Mouse (Mus musculus): Measurements from ENCODE around the gene Vav3.
"Not testable (repeated sequence)": the region's sequence is repeated elsewhere in the genome, so short reads cannot be mapped to it uniquely, and the experiment has no call there.

The Vav3 gene

GRCm38 (mm10) chr3:109440001-109440400, 99.5 kb downstream of the Vav3 start:
- DNase-seq (ENCODE audit: low spot score in 2 of 2), result no peak

- no peak for DNase-seq (ENCODE audit: low spot score in 2 of 2)
Observed at GRCm38 (mm10) chr3:109444077-109444476, 103.6 kb downstream of the Vav3 start.

DNA sequence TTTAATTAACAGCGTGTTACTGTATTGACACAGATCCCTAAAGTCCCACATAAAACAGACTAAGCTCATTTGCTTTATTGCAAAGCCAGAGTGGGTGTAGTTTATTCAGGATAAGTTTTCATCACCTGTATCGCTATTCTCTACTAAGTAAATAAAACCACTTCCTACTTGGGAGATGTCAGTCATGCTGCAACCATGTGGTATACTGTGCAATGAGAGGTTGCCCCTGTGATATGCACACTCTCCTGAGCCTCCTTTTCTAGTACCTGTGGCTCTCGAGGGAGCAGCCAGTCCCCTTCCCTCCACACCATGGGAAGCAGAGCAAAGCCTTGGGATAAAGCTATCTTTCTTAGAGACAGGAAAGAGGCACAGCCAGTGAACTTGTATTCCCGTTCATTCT, 106.5 kb downstream of the Vav3 start:
- DNase-seq (ENCODE audit: low spot score in 2 of 2), result no peak

GRCm38 (mm10) chr3:109448249-109448648, 107.8 kb downstream of the Vav3 start:
- DNase-seq (ENCODE audit: low spot score in 2 of 2), result not testable (repeated sequence)

DNA sequence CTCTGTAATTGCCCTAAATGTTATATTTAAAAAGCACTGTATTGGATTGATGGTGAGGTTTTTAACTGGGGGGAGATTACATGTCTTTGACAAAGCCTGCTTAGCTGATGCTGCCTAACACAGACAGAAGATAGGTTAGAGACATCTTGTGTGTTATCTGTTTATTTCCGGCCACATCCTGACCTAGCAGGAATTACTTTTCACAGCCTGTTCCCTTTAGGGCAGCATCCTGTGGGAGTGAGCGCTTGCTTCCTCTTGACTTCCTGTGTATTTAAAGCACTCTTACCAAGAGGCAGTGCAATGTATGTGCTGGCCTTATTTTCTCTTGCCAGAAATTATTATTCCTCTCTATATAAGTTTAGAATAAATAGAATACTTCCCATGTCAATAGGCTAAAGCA, 111.5 kb downstream of the Vav3 start:
- DNase-seq (ENCODE audit: low spot score in 2 of 2), result no peak

DNA sequence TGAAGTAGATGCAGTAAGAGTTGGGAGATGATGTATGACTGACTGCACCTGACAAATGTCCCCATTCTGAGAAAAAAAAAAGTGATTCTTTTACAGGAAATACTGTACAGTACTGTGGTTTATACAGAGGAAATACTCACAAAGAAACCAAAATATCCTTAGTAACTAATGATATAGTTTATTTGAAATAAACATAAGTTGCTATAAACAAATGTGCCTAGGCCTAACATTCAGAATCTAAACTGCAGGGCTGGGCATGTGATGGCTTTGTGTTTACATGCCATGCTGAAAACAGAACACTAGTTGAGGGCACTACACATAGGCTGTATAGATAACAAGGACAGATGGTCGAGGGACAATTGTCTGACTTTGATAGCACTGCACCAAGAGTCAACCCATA, 114.2 kb downstream of the Vav3 start:
- no peak for DNase-seq (ENCODE audit: low spot score in 2 of 2)

DNA sequence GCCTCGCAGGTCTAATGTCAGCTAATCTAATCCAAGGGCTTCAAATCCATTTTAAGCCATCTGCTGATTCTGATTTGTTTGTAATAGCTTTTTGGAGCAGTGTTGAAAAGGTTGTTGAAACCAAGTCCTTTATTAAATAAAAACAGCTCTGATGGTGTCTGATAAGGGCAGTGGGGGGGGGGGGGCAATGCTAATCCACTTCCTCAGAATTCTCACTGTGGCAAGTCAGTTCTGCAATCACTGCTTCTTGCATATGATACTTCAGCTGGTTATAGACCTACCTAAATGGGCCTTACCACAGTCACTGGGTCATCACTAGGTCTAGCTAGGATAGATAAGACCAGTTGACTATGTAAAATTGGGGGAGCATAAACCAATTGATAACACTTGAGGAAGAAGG, 115.9 kb downstream of the Vav3 start:
- no peak for DNase-seq (ENCODE audit: low spot score in 2 of 2)

DNA sequence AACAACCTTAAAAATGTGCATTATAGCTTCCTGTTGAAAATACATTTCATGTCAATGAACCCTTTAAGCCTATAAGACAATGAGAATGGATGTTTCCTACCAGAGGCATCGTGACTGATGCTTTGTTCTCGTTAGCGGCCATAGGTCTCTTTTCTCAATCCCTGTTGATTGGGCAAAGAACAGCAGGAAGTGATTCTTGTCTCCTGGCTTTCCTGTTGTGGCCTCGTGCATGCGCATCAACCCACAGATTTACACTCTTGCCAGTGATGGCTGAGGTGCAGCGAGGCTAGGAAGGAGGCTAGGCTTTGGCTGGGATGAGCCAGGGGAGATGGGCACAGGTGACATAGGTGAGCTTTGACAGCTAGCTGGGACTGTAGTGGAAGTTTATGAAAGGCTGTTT, 123.2 kb downstream of the Vav3 start:
- DNase-seq (ENCODE audit: low spot score in 2 of 2), result no peak

- no peak for DNase-seq (ENCODE audit: low spot score in 2 of 2)
Observed at GRCm38 (mm10) chr3:109464600-109464999, 124.1 kb downstream of the Vav3 start.

DNA sequence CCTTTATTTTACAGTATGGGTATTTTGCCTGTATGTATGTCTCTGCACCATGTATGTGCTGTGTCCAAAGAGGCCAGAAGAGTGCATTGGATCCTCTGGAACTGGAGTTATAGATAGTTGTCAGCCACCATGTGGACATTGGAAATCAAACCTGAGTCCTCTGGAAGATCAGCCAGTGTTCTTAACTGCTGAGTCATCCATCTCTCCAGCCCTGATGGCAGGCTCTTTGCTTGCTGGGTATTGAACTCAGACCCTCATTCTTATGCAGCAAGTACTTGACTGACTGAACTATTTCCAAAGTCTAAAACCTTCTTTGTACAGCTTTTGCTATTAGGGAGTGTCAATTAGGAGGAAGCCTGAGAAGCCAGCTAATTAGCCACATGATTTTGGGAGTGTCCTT, 126.1 kb downstream of the Vav3 start:
- DNase-seq (ENCODE audit: low spot score in 2 of 2), result no peak

DNA sequence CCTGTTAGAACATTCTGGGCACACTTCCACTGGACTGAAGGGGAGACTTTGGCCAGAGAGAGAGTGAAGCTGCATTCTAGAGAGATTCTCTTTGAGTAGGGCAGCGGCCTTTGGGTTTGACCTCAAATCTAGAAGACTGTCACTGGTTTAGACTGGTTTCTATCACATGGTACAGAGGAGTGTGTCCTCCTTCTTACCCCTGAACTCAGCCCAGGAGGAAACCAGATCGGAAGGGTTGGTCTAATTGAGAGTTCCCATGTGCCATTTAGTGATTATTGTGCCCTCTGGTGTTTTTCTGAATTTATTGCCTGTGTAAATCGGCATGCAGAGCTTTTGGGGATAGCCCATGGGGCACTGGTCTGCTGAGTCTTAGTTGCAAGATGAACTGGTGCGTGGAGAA, 126.8 kb downstream of the Vav3 start:
- no peak for DNase-seq (ENCODE audit: low spot score in 2 of 2)

DNA sequence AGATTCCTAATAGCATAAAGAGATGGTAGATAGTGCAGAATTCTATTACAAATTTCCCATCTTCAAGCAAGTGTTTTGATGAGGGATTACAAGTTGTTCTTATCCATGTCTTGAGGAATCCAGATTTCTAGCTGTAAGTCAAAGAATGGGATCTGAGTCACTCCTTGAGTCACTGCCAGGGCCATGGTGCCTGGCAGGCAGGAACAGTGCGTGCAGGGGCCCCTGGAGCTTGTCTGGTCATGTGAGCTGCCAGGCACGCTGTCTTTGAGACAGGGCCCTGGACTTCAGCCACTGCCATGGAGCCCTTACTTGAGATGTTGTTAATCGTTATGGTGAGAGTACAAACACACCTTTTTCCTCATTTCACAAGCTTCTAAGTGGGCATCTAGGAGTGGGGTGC, 129.0 kb downstream of the Vav3 start:
- DNase-seq (ENCODE audit: low spot score in 2 of 2), result no peak

GRCm38 (mm10) chr3:109470651-109471255, 130.3 kb downstream of the Vav3 start:
- DNase-seq (ENCODE audit: low spot score in 2 of 2), result no peak

DNA sequence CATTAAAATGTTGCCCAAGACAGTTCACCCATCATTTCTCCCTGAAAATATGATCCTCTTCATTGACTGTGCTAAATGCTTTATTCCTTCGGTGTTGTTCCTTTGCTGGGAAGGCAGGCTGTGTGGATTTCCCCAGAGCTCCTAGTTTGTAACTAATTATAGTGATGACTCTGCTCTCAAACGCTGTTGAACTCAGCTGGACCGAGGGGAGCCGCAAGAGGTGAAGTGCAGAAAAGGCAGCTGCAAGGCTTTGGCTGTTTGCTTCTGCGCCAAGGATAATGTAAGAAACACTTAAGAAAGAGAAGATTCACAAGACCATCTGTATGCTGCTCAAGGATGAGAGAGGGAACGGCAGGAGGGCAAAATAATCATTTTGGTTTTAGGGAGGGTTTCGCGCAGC, 136.1 kb downstream of the Vav3 start:
- DNase-seq (ENCODE audit: low spot score in 2 of 2), result no peak

DNA sequence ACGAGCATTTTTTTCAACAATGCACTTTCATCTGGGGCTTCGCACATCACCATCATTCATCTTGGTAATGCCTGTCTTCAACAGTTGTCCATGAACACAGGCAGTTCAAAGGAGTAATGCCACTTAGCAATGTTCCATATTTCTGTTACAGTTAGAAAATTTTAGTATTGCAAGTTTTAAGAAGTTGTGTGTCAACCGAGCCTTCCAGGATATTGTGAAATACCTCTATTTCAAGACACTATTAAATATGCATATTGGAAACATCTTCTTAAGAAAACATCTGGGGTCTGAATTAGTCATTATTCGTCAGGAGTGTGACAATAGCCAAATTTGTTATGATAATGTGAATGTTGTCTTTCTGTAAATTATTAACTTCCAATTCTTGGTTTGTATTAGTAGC, 137.8 kb downstream of the Vav3 start:
- DNase-seq (ENCODE audit: low spot score in 2 of 2), result no peak

DNA sequence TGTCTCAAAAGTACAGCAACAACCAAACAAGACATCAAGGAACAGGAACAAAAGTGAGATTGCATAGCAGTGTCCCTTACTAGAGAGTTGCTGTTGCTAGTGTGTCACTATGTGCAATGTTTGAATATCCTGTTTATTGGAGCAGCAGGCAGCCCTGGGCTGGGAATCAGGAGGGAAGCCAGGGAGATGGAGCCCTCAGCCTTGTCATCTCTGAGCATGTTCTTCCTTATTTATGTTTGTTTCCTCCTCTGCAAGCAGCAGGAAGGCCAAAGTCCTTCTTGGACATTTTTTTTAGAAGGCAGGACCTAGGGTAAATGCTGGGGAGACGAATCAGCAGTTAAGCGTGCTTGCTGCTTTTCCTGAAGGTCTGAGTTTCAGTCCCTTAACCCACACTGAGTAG, 140.2 kb downstream of the Vav3 start:
- DNase-seq (ENCODE audit: low spot score in 2 of 2), result no peak

GRCm38 (mm10) chr3:109486786-109487185, 146.3 kb downstream of the Vav3 start:
- DNase-seq (ENCODE audit: low spot score in 2 of 2), result no peak

DNA sequence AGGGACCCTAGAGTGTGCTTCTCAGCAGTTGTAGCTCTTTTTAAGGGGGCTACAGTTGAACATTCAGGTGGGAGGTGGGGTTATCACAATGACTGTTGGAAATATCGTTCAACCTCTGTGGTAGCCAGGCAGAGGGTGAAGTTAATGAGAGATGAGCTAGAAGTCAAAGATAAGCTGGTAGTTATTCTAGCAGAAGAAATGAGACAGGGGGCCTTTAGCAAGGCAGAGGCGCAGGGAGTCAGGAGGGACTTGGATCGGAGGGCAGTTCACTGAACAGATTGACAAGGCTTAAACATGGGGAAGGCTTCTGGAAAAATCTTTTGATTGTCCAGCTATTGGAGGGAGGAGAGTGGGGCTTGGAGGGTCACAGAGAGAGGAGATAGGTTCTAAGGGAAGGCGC, 147.4 kb downstream of the Vav3 start:
- no peak for DNase-seq (ENCODE audit: low spot score in 2 of 2)

DNA sequence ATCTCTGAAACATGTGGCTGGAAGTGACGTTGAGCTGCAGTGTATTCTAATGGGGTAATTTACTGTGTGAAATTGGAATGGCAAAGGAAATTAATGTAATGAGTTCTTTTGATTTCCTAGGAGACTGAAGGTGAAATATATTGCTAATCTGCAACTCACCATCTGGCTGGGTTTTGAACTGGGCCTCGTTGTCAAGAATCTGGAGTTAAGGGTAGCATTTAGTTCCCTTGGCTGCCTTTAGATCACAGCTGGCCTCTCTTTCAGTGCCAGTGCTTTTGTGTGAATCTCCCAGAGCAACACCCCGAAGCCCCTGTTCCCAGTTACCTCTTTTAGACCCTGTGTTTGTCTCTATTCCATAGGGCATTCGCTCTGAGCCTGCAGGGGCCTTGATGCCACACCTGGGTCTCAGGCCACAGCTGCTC, 148.3 kb downstream of the Vav3 start:
- no peak for DNase-seq (ENCODE audit: low spot score in 2 of 2)

DNA sequence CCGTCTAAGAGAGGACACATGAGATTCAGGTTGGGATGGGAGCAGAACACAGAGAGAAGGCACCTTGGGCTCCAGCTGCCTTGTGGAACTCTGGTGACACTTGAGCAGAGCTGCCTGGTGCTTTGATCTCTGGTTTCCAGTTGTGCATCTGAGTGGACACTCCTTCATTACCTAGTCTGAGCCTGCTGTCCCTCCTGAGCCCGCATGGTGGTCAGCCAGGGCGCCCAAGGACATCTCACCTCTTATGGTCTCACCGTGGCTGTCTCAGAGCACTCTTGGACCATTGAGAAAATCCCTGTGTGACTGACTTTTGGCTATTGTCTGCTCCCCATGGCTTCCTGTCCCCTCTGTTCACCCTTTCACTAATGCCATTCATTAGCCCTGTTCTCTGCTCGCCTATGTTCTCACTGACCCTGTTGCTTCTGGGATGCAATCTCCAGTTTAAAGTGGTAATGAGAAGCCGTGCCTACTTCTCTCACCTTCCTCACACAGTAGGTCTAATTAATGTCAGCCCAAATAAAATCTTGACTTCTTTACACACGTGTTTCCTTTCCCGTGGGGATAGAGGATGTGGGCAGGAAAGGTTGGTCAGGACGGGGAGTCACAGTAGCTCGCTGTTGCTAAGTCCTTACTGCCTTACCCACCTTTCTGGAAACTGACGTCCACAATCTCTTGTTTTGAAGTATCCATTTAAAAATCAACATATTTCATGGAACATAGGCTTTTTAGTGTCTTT, 150.3 kb downstream of the Vav3 start:
- DNase-seq (ENCODE audit: low spot score in 2 of 2), result no peak

DNA sequence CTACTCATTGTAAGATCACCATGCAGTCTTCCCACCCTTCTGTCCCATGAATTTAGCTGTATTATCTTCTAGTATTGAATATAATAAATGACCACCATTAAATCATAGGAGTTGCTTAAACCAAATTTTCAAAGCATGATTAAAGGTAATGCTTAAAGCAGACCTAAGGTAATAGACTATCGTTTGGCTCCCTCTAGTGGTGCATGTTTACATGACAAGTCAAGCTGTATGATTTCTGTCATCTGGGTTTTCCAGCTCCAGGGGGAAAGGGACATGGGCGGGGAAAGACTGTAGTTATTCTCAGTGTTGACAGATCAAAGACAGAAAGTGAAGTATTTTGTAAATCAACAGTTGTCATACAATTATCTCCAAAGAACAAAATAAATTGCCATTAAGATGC, 151.1 kb downstream of the Vav3 start:
- DNase-seq (ENCODE audit: low spot score in 2 of 2), result peak; percentile 40 to 74

DNA sequence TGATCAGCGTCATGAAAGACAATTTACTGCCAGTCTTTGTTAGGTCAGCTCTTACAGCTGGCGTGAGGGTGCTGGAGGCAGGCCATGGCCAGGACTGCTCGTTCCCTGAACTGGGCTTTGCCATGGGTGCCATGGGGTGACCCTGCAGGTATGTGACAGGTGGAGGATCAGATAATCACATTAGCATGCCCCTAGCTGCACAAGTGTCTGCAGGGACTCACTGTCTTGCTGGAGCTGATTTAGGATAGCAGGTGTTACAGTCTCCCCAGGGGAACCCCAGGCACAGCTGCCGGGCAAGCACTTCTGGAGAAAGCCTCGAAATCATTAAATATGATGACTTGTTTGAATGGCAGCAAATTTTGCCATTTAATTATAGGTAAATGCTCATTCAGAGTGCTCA, 156.0 kb downstream of the Vav3 start:
- DNase-seq (ENCODE audit: low spot score in 2 of 2), result no peak

GRCm38 (mm10) chr3:109497074-109497473, 156.6 kb downstream of the Vav3 start:
- DNase-seq (ENCODE audit: low spot score in 2 of 2), result no peak

Measured in spleen, postnatal 4 days (tissue).